Mouse (Mus musculus) ES-Bruce4 (cell line): Measurements from ENCODE around the gene Tbc1d1. TPM values are rescaled to one million over a fixed set of nuclear protein-coding genes. Genes with fewer than 3 reads are reported as not detected.
A peak's percentile ranks its signal among the peaks of the same experiment; 100 is the strongest.

Experiments
- H3K27ac ChIP-seq: 2 replicates; pipeline ENCODE4 v1.5.1; 2012; ENCODE audit warnings: low read length, inconsistent platforms; ENCODE audit not compliant: insufficient read depth
- H3K27me3 ChIP-seq: 2 replicates; pipeline ENCODE4 v1.6.1; 2012; ENCODE audit warnings: mild to moderate bottlenecking, low read length, inconsistent platforms; ENCODE audit not compliant: control insufficient read depth, poor library complexity, insufficient read depth, severe bottlenecking
- H3K36me3 ChIP-seq: 2 replicates; pipeline ENCODE4 v1.6.1; 2012; ENCODE audit warnings: inconsistent platforms, mild to moderate bottlenecking, low read length, moderate library complexity; ENCODE audit not compliant: control insufficient read depth, poor library complexity, insufficient read depth, severe bottlenecking
- H3K4me1 ChIP-seq: one replicate; pipeline ENCODE4 v1.8.1; 2011; ENCODE audit warnings: low read length; ENCODE audit not compliant: control insufficient read depth, insufficient read depth
- H3K4me3 ChIP-seq: 2 replicates; pipeline ENCODE4 v1.5.1; 2011; ENCODE audit warnings: low read depth, mild to moderate bottlenecking, low read length
- H3K9ac ChIP-seq: 2 replicates; pipeline ENCODE4 v1.6.1; 2012; ENCODE audit warnings: low read depth, mild to moderate bottlenecking, inconsistent platforms; ENCODE audit not compliant: poor library complexity, severe bottlenecking
- H3K9me3 ChIP-seq: replicated peaks from 2 replicates; pipeline ENCODE4 v1.6.1; 2012; ENCODE audit warnings: mild to moderate bottlenecking, low read length, inconsistent platforms; ENCODE audit not compliant: control insufficient read depth, poor library complexity, insufficient read depth, severe bottlenecking
- CTCF ChIP-seq: IDR thresholded peaks from one replicate; pipeline ENCODE4 v1.8.1; 2011; ENCODE audit warnings: low read depth, low read length
- EP300 ChIP-seq: IDR thresholded peaks from 2 replicates; pipeline ENCODE4 v1.6.1; 2011; ENCODE audit warnings: low read depth, low read length; ENCODE audit not compliant: insufficient read depth
- POLR2A ChIP-seq: IDR thresholded peaks from one replicate; pipeline ENCODE4 v1.8.1; 2011; ENCODE audit warnings: low read length; ENCODE audit not compliant: insufficient read depth
- polyA plus RNA-seq: library from polyadenylated mRNA; stranded (reverse); fragments of >200 nt; gene quantifications from 2 replicates; pipeline ENCODE4 v1.2.4, GENCODE M21; 2011; ENCODE audit warnings: low read depth; ENCODE audit not compliant: missing spikeins, insufficient read depth, insufficient read length

Tbc1d1 gene
- polyA plus RNA-seq, 1 experiment, result 46.2 TPM

GRCm38 (mm10) chr5:64363859-64364406, 207.8 kb downstream of the Tbc1d1 start:
- Histone ChIP-seq H3K9ac (no peak overlapping the region), H3K27ac (0 out of 2 replicates have a peak overlapping the region, but pooled peaks have one; percentile 7), H3K4me3 (no peak overlapping the region), H3K36me3 (no peaks in the 10 kb centered on the region), H3K4me1 (peaks cover 7% of the 10 kb centered on the region), H3K9me3 (no peaks in the 10 kb centered on the region), H3K27me3 (no peaks in the 10 kb centered on the region)
- TF ChIP-seq EP300, result no peak

- no peak overlapping the region for H3K9ac ChIP-seq
- TF ChIP-seq POLR2A, result no peak
- TF ChIP-seq CTCF, result no peak
- no peak for TF ChIP-seq EP300
- H3K27ac ChIP-seq, result 0 out of 2 replicates have a peak overlapping the region, but pooled peaks have one; percentile 7
- no peak overlapping the region for H3K4me3 ChIP-seq
- peaks cover 7% of the 10 kb centered on the region for H3K4me1 ChIP-seq
- no peaks in the 10 kb centered on the region for H3K36me3 ChIP-seq
- H3K27me3 ChIP-seq, result no peaks in the 10 kb centered on the region
- no peaks in the 10 kb centered on the region for H3K9me3 ChIP-seq
These were observed 208.5 kb downstream of the Tbc1d1 start for GRCm38 (mm10) chr5:64364432-64365125.

GRCm38 (mm10) chr5:64365187-64366066, 209.3 kb downstream of the Tbc1d1 start:
- Histone ChIP-seq H3K9ac (no peak overlapping the region), H3K27me3 (no peaks in the 10 kb centered on the region), H3K36me3 (no peaks in the 10 kb centered on the region), H3K27ac (no peak overlapping the region), H3K4me3 (no peak overlapping the region), H3K4me1 (peaks cover 7% of the 10 kb centered on the region), H3K9me3 (peaks cover 5% of the 10 kb centered on the region)
- TF ChIP-seq CTCF, result no peak
- TF ChIP-seq EP300, result no peak
- no peak for TF ChIP-seq POLR2A

- no peak overlapping the region for H3K4me3 ChIP-seq
- peaks cover 5% of the 10 kb centered on the region for H3K9me3 ChIP-seq
- TF ChIP-seq EP300 (no peak), POLR2A (no peak), CTCF (no peak)
- H3K27ac ChIP-seq, result no peak overlapping the region
- no peaks in the 10 kb centered on the region for H3K36me3 ChIP-seq
- H3K9ac ChIP-seq, result no peak overlapping the region
- H3K27me3 ChIP-seq, result no peaks in the 10 kb centered on the region
- peaks cover 7% of the 10 kb centered on the region for H3K4me1 ChIP-seq
These were observed 210.0 kb downstream of the Tbc1d1 start for GRCm38 (mm10) chr5:64366113-64366512.

- Histone ChIP-seq H3K27me3 (no peaks in the 10 kb centered on the region), H3K36me3 (no peaks in the 10 kb centered on the region), H3K27ac (no peak overlapping the region), H3K4me1 (peaks cover 7% of the 10 kb centered on the region), H3K9me3 (peaks cover 5% of the 10 kb centered on the region), H3K4me3 (no peak overlapping the region), H3K9ac (no peak overlapping the region)
- TF ChIP-seq EP300, result no peak
- no peak for TF ChIP-seq POLR2A
- TF ChIP-seq CTCF, result no peak
These were observed 211.3 kb downstream of the Tbc1d1 start for GRCm38 (mm10) chr5:64367426-64367825.

GRCm38 (mm10) chr5:64371331-64371831, 215.3 kb downstream of the Tbc1d1 start:
- Histone ChIP-seq H3K4me1 (peaks cover 3% of the 10 kb centered on the region), H3K36me3 (no peaks in the 10 kb centered on the region), H3K9ac (no peak overlapping the region), H3K27ac (no peak overlapping the region), H3K4me3 (no peak overlapping the region), H3K9me3 (peaks cover 5% of the 10 kb centered on the region), H3K27me3 (no peaks in the 10 kb centered on the region)
- no peak for TF ChIP-seq POLR2A
- no peak for TF ChIP-seq EP300
- no peak for TF ChIP-seq CTCF
